Comparison of ENCODE assay signal across 24 mouse cellular contexts in genomic region chr11:80954147-80954546, GRCm38 (mm10).
"Had no signal": no experiment of that assay in that cellular context is flagged by ENCODE, and none has a peak within 500 bp of the region (broad histone marks: within the 10 kb centered on the region; RNA-seq: fewer than 3 reads in every experiment).

No protein-coding gene starts in this region.

- H3K4me3 ChIP-seq: limb, embryonic 10.5 days; limb, embryonic 13.5 days; liver, embryonic 12.5 days; liver, embryonic 15.5 days; midbrain, embryonic 12.5 days; midbrain, embryonic 15.5 days; myocyte; neural tube, embryonic 13.5 days had no signal

- H3K27ac ChIP-seq: limb, embryonic 10.5 days; limb, embryonic 13.5 days; liver, embryonic 12.5 days; liver, embryonic 15.5 days; midbrain, embryonic 12.5 days; midbrain, embryonic 15.5 days; neural tube, embryonic 13.5 days; stomach, postnatal 0 days had no signal

- H3K4me1 ChIP-seq: liver, embryonic 12.5 days; liver, embryonic 15.5 days had no signal

- DNase-seq: kidney, adult 18-20 months; kidney, adult 9 months; kidney, postnatal 14 days; kidney, postnatal 4 days; layer of hippocampus, adult 9-11 months; liver; lung, adult 2 months; lung, postnatal 14 days; lung, postnatal 4 days; right cerebral cortex, adult 18-20 months; right cerebral cortex, postnatal 14 days; right cerebral cortex, postnatal 4 days; thymus, adult 2 months; thymus, postnatal 14 days; thymus, postnatal 4 days had no signal
